Mouse (Mus musculus) hindbrain, embryonic 13.5 days (tissue): ENCODE results near the gene Il4i1. TPM values are rescaled to one million over a fixed set of nuclear protein-coding genes. Genes with fewer than 3 reads are reported as not detected.

Experiments
- ATAC-seq: fragments of 200-750 bp; cut with Nextera tagmentation; 2 replicates; pipeline ENCODE4 v1.8.0; 2017; ENCODE audit warnings: moderate TSS enrichment; ENCODE audit not compliant: low FRiP score
- H3K27ac ChIP-seq: fragments of 300-500 bp; sonication (generic); 2 replicates; pipeline ENCODE4 v1.5.1; 2015; ENCODE audit warnings: inconsistent platforms, mild to moderate bottlenecking, moderate library complexity
- H3K27me3 ChIP-seq: fragments of 300-500 bp; sonication (generic); 2 replicates; pipeline ENCODE4 v1.6.1; 2015; ENCODE audit warnings: mild to moderate bottlenecking, inconsistent platforms
- H3K36me3 ChIP-seq: fragments of 300-500 bp; sonication (generic); 2 replicates; pipeline ENCODE4 v1.6.1; 2015; ENCODE audit warnings: mild to moderate bottlenecking, inconsistent platforms
- H3K4me1 ChIP-seq: fragments of 300-500 bp; sonication (generic); replicated peaks from 2 replicates; pipeline ENCODE4 v1.6.1; 2015; ENCODE audit warnings: inconsistent platforms
- H3K4me2 ChIP-seq: fragments of 300-500 bp; sonication (generic); 2 replicates; pipeline ENCODE4 v1.6.1; 2015; ENCODE audit warnings: inconsistent platforms, mild to moderate bottlenecking, moderate library complexity
- H3K4me3 ChIP-seq: fragments of 300-500 bp; sonication (generic); 2 replicates; pipeline ENCODE4 v1.5.1; 2015; ENCODE audit warnings: mild to moderate bottlenecking, inconsistent platforms
- H3K9ac ChIP-seq: fragments of 300-500 bp; sonication (generic); 2 replicates; pipeline ENCODE4 v1.6.1; 2015; ENCODE audit warnings: mild to moderate bottlenecking, inconsistent platforms
- H3K9me3 ChIP-seq: fragments of 300-500 bp; sonication (generic); 2 replicates; pipeline ENCODE4 v1.6.1; 2016; ENCODE audit warnings: inconsistent platforms
- WGBS: fragments of 180-500 bp; shearing (Covaris S2); methylation state at CpG from one replicate; pipeline ENCODE4 v1.1.7; 2015; 5-methylcytosine and 5-hydroxymethylcytosine counted together
- polyA plus RNA-seq: library from polyadenylated mRNA; unstranded; fragments of >200 nt; fragmentation: Nextera tagmentation; extraction: Ambion mirVana; gene quantifications from 2 replicates; pipeline ENCODE4 v1.2.1, GENCODE M21; 2015

Gene Il4i1
- polyA plus RNA-seq, 1 experiment from 2014 or later = 1.6 TPM

DNA sequence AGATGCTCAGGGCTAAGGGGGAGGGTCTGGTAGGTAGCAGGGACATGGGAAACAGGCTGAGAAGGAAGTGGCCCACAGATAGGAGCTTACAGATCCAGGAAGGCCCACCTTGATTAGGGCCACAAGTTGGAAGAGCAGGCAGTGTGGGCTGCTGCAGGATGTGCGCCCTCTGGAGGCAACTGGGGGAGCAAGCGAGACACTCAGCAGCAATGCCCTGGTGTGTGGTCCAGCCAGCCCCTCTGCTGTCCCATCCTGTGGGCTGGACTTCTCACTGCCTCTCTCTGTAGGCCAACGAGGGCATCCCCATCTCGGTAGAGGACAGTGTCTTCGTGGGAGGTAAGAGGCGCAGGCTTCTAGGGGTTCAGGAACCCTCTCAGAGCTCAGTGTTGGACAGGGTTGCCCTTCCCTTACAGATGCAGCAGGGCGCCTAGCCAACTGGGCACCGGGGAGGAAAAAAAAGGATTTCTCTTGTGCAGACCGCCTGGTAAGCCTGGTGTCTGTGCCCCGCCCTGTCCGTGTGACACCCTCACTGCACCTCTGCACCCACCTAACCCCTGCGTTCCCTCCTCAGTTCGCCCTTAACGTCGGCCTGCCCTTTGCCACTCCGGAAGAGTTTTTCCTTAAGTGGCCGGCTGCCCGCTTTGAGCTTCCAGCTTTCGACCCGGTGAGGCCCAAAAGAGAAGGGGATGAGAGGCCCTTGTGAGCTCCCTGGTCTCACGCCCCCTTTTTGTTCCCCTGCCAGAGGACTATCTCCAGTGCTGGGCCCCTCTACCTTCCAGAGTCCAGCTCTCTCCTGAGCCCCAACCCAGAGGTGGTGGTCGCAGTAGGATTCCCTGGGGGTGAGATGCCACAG, 44.6 kb downstream of the Il4i1 start:
- no peak overlapping the region for H3K4me3 ChIP-seq
- H3K27me3 ChIP-seq = no peaks in the 10 kb centered on the region
- no peaks in the 10 kb centered on the region for H3K9me3 ChIP-seq
- WGBS = 60% methylated on average over 22 of the region's 22 CpGs
- H3K4me1 ChIP-seq = peaks cover 65% of the 10 kb centered on the region
- peak overlapping the region; percentile 46; the same call in 1 of the 2 replicates for H3K27ac ChIP-seq
- H3K9ac ChIP-seq = peak overlapping the region; percentile 43; the same call in 1 of the 2 replicates
- H3K36me3 ChIP-seq = peaks cover 59% of the 10 kb centered on the region
- ATAC-seq = 0 out of 2 replicates have a peak, but pooled peaks have one; percentile 16
- 0 out of 2 replicates have a peak overlapping the region, but pooled peaks have one; percentile 10 for H3K4me2 ChIP-seq

DNA sequence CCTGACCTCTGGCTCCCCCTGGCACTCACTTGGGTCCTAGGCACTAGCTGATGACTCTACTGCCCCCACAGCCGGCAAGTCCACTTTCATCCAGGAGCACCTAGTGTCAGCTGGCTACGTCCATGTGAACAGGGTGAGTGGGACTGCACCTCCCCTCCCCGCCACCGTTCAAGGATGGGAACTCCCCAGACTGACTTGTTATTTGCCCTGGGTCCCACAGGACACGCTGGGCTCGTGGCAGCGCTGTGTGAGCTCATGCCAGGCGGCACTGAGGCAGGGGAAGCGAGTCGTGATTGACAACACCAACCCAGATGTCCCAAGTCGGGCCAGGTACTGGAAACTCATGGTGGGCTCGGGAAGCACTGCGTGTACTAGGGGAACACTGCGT, 45.2 kb downstream of the Il4i1 start:
- H3K27me3 ChIP-seq = no peaks in the 10 kb centered on the region
- H3K9me3 ChIP-seq = no peaks in the 10 kb centered on the region
- H3K4me1 ChIP-seq = peaks cover 68% of the 10 kb centered on the region
- ATAC-seq = no peak
- H3K4me3 ChIP-seq = no peak overlapping the region
- WGBS = 74% methylated on average over 14 of the region's 14 CpGs
- no peak overlapping the region for H3K9ac ChIP-seq
- H3K4me2 ChIP-seq = no peak overlapping the region
- H3K27ac ChIP-seq = peak overlapping the region; percentile 46; the same call in 1 of the 2 replicates
- H3K36me3 ChIP-seq = peaks cover 63% of the 10 kb centered on the region

DNA sequence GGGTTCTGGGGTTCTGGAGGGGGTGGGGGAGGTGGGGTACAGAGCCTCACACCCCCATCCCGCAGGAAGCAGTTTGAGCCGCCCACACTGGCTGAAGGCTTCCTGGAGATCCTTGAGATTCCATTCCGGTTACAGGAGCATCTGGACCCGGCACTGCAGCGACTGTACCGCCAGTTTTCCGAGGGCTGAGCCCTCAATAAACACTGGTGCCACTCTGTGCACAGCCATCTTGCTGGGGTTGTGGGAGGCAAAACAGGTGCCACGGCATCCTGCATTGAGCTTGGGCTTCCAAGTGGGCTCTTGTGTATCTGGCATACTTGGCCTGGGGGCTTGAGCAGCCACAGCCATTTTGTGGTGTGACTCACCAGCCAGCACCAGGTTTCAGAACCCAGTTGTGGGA, 46.2 kb downstream of the Il4i1 start:
- H3K27me3 ChIP-seq = no peaks in the 10 kb centered on the region
- no peak overlapping the region for H3K4me3 ChIP-seq
- ATAC-seq = no peak
- no peaks in the 10 kb centered on the region for H3K9me3 ChIP-seq
- H3K36me3 ChIP-seq = peaks cover 66% of the 10 kb centered on the region
- no peak overlapping the region for H3K9ac ChIP-seq
- no peak overlapping the region for H3K4me2 ChIP-seq
- peaks cover 75% of the 10 kb centered on the region for H3K4me1 ChIP-seq
- WGBS = 95% methylated on average over 8 of the region's 8 CpGs
- H3K27ac ChIP-seq = no peak overlapping the region

GRCm38 (mm10) chr7:44863210-44863609, 47.0 kb downstream of the Il4i1 start:
- peaks cover 66% of the 10 kb centered on the region for H3K36me3 ChIP-seq
- H3K4me1 ChIP-seq = peaks cover 75% of the 10 kb centered on the region
- no peaks in the 10 kb centered on the region for H3K27me3 ChIP-seq
- H3K9ac ChIP-seq = no peak overlapping the region
- 88% methylated on average over 14 of the region's 14 CpGs for WGBS
- no peak overlapping the region for H3K4me2 ChIP-seq
- H3K4me3 ChIP-seq = no peak overlapping the region; the same call in 1 of the 2 replicates
- no peak overlapping the region for H3K27ac ChIP-seq
- no peaks in the 10 kb centered on the region for H3K9me3 ChIP-seq
- no peak for ATAC-seq

GRCm38 (mm10) chr7:44863982-44864494, 47.9 kb downstream of the Il4i1 start:
- Histone ChIP-seq H3K36me3 (peaks cover 66% of the 10 kb centered on the region), H3K27ac (no peak overlapping the region), H3K4me2 (no peak overlapping the region), H3K9me3 (no peaks in the 10 kb centered on the region), H3K4me1 (peaks cover 72% of the 10 kb centered on the region), H3K27me3 (no peaks in the 10 kb centered on the region), H3K4me3 (no peak overlapping the region), H3K9ac (no peak overlapping the region)
- WGBS = 89% methylated on average over 11 of the region's 11 CpGs
- ATAC-seq = no peak

DNA sequence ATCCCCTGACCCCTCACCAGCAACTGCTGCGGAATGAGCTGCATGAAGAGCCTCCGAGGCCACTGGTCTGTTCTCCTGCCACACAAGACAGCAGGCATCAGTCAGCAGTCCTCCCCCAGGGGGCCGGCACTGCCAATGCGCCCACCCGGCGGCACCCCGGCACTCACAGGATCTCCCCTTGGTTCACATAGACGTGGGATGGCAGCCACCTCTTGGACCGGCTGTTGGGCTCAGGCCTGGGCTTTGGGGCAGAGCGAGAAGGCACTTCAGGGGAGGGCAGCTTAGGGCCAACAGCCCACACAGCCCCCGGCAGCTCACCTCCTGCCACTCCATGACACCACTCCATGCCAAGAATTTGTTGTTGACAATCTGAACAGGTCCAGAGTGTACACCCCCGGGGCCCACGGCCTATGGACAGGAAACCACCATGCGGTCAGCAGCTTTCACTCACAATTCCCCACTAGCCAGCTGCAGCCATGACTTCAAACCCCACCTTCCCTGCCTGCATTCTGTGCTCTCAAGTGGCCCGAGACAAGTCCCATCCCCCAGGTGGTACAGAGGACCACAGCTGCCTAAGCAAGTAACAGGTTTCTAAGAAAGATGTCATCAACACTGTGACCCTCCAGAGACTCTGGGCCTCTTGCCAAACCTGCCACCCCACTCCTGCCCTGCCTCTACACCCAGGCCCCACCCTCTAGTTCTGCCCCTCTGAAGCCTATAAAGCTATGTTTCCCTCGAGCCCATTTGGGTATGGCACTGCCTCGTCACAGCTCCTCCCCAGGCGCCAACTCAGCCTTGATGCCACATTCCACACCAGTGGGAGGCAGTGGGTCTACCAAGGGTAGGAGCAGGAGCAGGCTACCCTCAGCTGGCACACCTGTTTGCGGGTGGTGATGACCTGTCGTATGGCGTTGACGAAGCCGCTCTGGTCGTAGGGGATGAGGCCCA, 48.7 kb downstream of the Il4i1 start:
- ATAC-seq = no peak
- 88% methylated on average over 24 of the region's 24 CpGs for WGBS
- 0 out of 2 replicates have a peak overlapping the region, but pooled peaks have one; percentile 67 for H3K27ac ChIP-seq
- peak overlapping the region; percentile 35; the same call in 1 of the 2 replicates for H3K9ac ChIP-seq
- no peaks in the 10 kb centered on the region for H3K27me3 ChIP-seq
- H3K9me3 ChIP-seq = no peaks in the 10 kb centered on the region
- H3K4me3 ChIP-seq = no peak overlapping the region
- H3K4me2 ChIP-seq = peak overlapping the region; percentile 98; the same call in 1 of the 2 replicates
- peaks cover 60% of the 10 kb centered on the region for H3K36me3 ChIP-seq
- H3K4me1 ChIP-seq = peaks cover 64% of the 10 kb centered on the region

DNA sequence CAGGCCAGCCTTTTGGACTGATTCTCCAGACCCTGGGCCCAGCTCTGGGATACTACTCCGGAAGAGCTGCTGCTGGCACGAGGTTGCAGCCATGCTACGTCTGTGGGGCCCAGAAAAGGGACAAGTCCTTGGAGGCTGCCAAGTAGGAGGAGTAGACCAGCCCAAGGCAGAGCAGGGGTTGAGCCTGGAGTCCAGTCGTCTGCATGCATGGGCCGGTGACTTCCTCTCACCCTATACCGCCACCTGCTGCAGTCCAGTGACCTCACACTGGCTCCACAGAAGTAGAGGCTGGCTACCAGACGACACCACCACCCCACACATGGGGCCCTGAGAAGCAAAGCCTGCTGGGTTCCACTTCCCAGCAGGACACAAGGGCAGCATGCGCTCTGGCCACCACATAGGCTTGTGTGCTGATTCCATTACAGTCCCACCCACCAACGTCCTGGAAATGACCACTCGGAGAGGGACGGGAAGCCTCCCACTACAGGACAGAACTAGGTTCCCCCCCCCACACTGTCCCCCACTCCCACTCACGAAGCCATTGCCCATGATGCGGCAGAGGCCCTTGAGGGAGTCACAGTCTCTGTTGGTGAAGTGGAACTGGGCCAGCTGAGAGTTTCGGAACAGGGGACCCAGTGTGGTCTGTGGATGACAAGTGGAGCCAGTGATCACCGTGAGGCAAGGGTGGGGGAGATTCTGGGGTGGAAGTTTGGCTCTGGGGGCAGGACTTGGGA, 50.3 kb downstream of the Il4i1 start:
- peaks cover 58% of the 10 kb centered on the region for H3K4me1 ChIP-seq
- ATAC-seq = no peak
- H3K36me3 ChIP-seq = peaks cover 51% of the 10 kb centered on the region
- no peaks in the 10 kb centered on the region for H3K27me3 ChIP-seq
- peak overlapping the region; percentile 67 for H3K27ac ChIP-seq
- H3K9ac ChIP-seq = peak overlapping the region; percentile 99
- WGBS = 58% methylated on average over 15 of the region's 15 CpGs
- no peaks in the 10 kb centered on the region for H3K9me3 ChIP-seq
- peak overlapping the region; percentile 98 for H3K4me2 ChIP-seq
- H3K4me3 ChIP-seq = peak overlapping the region; percentile 93

- Histone ChIP-seq H3K27ac (peak overlapping the region; percentile 30; the same call in 1 of the 2 replicates), H3K27me3 (no peaks in the 10 kb centered on the region), H3K4me3 (peak overlapping the region; percentile 93), H3K36me3 (peaks cover 44% of the 10 kb centered on the region), H3K4me2 (peak overlapping the region; percentile 98), H3K9me3 (no peaks in the 10 kb centered on the region), H3K9ac (peak overlapping the region; percentile 99), H3K4me1 (peaks cover 57% of the 10 kb centered on the region)
- 79% methylated on average over 19 of the region's 19 CpGs for whole genome bisulfite sequencing
- ATAC-seq = no peak
Measured at GRCm38 (mm10) chr7:44867010-44867702, 51.0 kb downstream of the Il4i1 start.

DNA sequence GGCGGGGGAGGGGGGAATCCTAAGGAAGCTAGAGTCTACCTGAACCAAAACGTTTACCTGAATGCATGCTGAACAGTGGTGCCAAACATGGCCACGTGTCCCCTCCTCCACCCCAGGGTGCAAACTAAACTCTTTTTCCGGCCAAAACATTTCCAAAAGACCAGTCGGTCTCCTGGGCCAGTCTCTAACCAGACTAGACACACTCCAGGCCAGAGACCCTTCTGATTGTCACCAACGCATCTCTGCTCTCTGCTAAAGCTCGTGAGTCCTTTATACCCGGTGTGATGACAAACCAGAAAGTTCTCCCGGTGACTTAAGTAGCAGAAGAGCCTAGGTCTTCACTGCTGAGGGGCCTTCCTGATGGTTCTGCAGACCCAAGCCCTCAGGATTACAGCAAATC, 51.6 kb downstream of the Il4i1 start:
- no peaks in the 10 kb centered on the region for H3K27me3 ChIP-seq
- 54% methylated on average over 9 of the region's 9 CpGs for WGBS
- H3K4me1 ChIP-seq = peaks cover 57% of the 10 kb centered on the region
- peak overlapping the region; percentile 98 for H3K4me2 ChIP-seq
- H3K36me3 ChIP-seq = peaks cover 37% of the 10 kb centered on the region
- H3K4me3 ChIP-seq = peak overlapping the region; percentile 93
- no peaks in the 10 kb centered on the region for H3K9me3 ChIP-seq
- H3K9ac ChIP-seq = peak overlapping the region; percentile 99
- H3K27ac ChIP-seq = peak overlapping the region; percentile 100; the same call in 1 of the 2 replicates
- ATAC-seq = no peak

DNA sequence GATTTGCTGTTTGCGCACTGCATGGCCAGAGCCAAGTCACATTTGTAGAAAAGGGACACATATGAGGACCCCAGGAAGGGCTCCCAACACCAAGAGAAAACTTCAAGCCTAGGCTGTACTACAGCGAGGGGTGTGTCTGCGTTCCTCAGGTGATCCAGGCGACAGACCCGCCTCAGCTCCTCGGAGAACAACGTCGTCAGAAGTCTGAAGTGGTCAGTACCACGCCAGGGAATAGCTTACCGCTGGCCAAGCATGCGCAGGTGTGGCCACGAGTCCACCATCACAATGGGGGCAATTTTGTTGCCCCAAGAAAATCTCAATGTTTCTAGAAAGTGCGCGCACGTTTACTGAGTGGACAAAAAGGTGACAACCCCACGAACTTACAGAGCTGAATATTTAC, 52.3 kb downstream of the Il4i1 start:
- Histone ChIP-seq H3K4me1 (peaks cover 57% of the 10 kb centered on the region), H3K27me3 (no peaks in the 10 kb centered on the region), H3K27ac (peak overlapping the region; percentile 100; the same call in 1 of the 2 replicates), H3K36me3 (peaks cover 31% of the 10 kb centered on the region), H3K4me3 (peak overlapping the region; percentile 93), H3K9me3 (no peaks in the 10 kb centered on the region), H3K4me2 (peak overlapping the region; percentile 98), H3K9ac (peak overlapping the region; percentile 99)
- WGBS = 8% methylated on average over 16 of the region's 16 CpGs
- ATAC-seq = no peak
